ENCODE assay signal across 14 mouse cellular contexts in the genomic region with DNA sequence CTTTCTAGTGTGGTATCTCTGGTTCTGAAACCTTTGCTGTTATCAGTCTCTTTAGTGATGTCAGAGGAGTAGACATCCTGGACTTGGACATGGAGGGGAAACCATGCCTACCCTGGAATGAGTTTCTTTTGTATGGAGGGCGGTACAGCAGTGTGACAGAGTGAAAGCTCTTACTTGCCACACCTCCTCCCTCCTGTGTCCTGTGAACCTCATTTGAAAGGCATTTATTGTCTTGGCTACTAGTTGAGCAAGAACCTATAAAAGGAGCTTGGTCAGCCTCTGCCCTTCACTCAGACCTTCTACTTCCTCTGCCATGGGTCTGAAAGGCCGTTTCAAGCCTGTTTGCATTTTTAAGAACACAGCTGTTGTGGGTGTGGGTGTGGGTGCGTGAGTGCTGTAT.
DNase-seq lines count a peak whose midpoint lies in the region; ATAC-seq and TF ChIP-seq lines count a peak whose summit lies in the region.
"Had no signal": no experiment of that assay in that cellular context is flagged by ENCODE, and none has a peak within 500 bp of the region (broad histone marks: within the 10 kb centered on the region; RNA-seq: fewer than 3 reads in every experiment).

No protein-coding gene starts in this region.

- no peak for DNase-seq in heart, postnatal 4 days
- DNase-seq in liver, postnatal 0 days = no peak
- no peak for DNase-seq in layer of hippocampus, adult 9-10 months (ENCODE audit: low spot score)
- DNase-seq in layer of hippocampus, adult 8-10 months (ENCODE audit: low spot score in 2 of 2) = no peak
- DNase-seq in right cerebral cortex, postnatal 10 days (ENCODE audit: low spot score in 2 of 2) = no peak
- DNase-seq: cerebellum, adult 9-10 months; kidney, postnatal 4 days; lung, adult 18-20 months; right cerebral cortex, adult 18-20 months had no signal

- H3K36me3 ChIP-seq in heart, embryonic 15.5 days = 0 out of 2 replicates have a peak, but pooled peaks cover 3% of the 10 kb centered on the region
- no peaks in the 10 kb centered on the region for H3K36me3 ChIP-seq in ES-Bruce4 (ENCODE audit: control insufficient read depth, insufficient read depth, low read length, poor library complexity, severe bottlenecking)
- no peaks in the 10 kb centered on the region for H3K36me3 ChIP-seq in liver, postnatal 0 days (replicated peaks; ENCODE audit: insufficient read depth, low read length)

- H3K9ac ChIP-seq in heart, embryonic 15.5 days = no peak overlapping the region
- H3K9ac ChIP-seq in ES-Bruce4 (ENCODE audit: low read depth, poor library complexity, severe bottlenecking) = no peak overlapping the region
- 0 out of 2 replicates have a peak overlapping the region, but pooled peaks have one; percentile 12 for H3K9ac ChIP-seq in liver, postnatal 0 days (replicated peaks)

- TF ChIP-seq CTCF in ES-Bruce4 (IDR thresholded peaks at IDR 0.05; ENCODE audit: low read depth, low read length) = no peak
- TF ChIP-seq CTCF in embryonic fibroblast, embryonic 13.5 days (IDR thresholded peaks at IDR 0.05; ENCODE audit: borderline replicate concordance, insufficient read depth, low read length) = no peak
- TF ChIP-seq CTCF in liver, postnatal 0 days (IDR thresholded peaks at IDR 0.05; ENCODE audit: low read depth) = no peak

- peaks cover 25% of the 10 kb centered on the region for H3K4me1 ChIP-seq in heart, embryonic 15.5 days (replicated peaks)
- H3K4me1 ChIP-seq in ES-Bruce4 (ENCODE audit: control insufficient read depth, insufficient read depth, low read length) = peaks cover 2% of the 10 kb centered on the region
- H3K4me1 ChIP-seq in embryonic fibroblast, embryonic 13.5 days (ENCODE audit: control insufficient read depth, insufficient read depth, low read length) = peaks cover 12% of the 10 kb centered on the region; the same call in 1 of the 2 replicates
- H3K4me1 ChIP-seq in liver, postnatal 0 days (ENCODE audit: insufficient read depth) = peaks cover 51% of the 10 kb centered on the region

- H3K27ac ChIP-seq in heart, embryonic 15.5 days = peak overlapping the region; percentile 12; the same call in 1 of the 2 replicates
- 0 out of 2 replicates have a peak overlapping the region, but pooled peaks have one; percentile 25 for H3K27ac ChIP-seq in ES-Bruce4 (ENCODE audit: insufficient read depth, low read length)
- peak overlapping the region; percentile 22; the same call in 1 of the 2 replicates for H3K27ac ChIP-seq in embryonic fibroblast, embryonic 13.5 days (ENCODE audit: insufficient read depth, low read length)
- peak overlapping the region; percentile 53 for H3K27ac ChIP-seq in liver, postnatal 0 days (ENCODE audit: low read depth)
- H3K27ac ChIP-seq: hindbrain, embryonic 10.5 days had no signal

- no peaks in the 10 kb centered on the region for H3K9me3 ChIP-seq in heart, embryonic 15.5 days (replicated peaks)
- H3K9me3 ChIP-seq in ES-Bruce4 (replicated peaks; ENCODE audit: control insufficient read depth, insufficient read depth, low read length, poor library complexity, severe bottlenecking) = no peaks in the 10 kb centered on the region
- no peaks in the 10 kb centered on the region for H3K9me3 ChIP-seq in liver, postnatal 0 days (ENCODE audit: low read length)
- H3K9me3 ChIP-seq: hindbrain, embryonic 10.5 days had no signal

- 64% methylated on average over 3 of the region's 3 CpGs for WGBS in heart, embryonic 15.5 days
- WGBS in liver, postnatal 0 days (ENCODE audit: insufficient replicate concordance) = 54% methylated on average over 3 of the region's 3 CpGs

- H3K27me3 ChIP-seq in heart, embryonic 15.5 days = no peaks in the 10 kb centered on the region
- no peaks in the 10 kb centered on the region for H3K27me3 ChIP-seq in ES-Bruce4 (ENCODE audit: control insufficient read depth, insufficient read depth, low read length, poor library complexity, severe bottlenecking)
- H3K27me3 ChIP-seq in liver, postnatal 0 days (ENCODE audit: insufficient read depth, low read length) = no peaks in the 10 kb centered on the region

- H3K4me3 ChIP-seq in heart, embryonic 15.5 days = no peak overlapping the region
- no peak overlapping the region for H3K4me3 ChIP-seq in ES-Bruce4 (ENCODE audit: low read depth, low read length)
- H3K4me3 ChIP-seq in embryonic fibroblast, embryonic 13.5 days (ENCODE audit: insufficient read depth, low read length) = no peak overlapping the region
- no peak overlapping the region for H3K4me3 ChIP-seq in liver, postnatal 0 days (ENCODE audit: low read depth, low read length)
- H3K4me3 ChIP-seq: hindbrain, embryonic 10.5 days; myocyte had no signal

- H3K4me2 ChIP-seq in heart, embryonic 15.5 days = no peak overlapping the region
- peak overlapping the region; percentile 49 for H3K4me2 ChIP-seq in liver, postnatal 0 days (ENCODE audit: low read depth, low read length)

- TF ChIP-seq POLR2A in ES-Bruce4 (IDR thresholded peaks at IDR 0.05; ENCODE audit: insufficient read depth, low read length) = no peak
- no peak for TF ChIP-seq POLR2A in embryonic fibroblast, embryonic 13.5 days (IDR thresholded peaks at IDR 0.05; ENCODE audit: low read depth, low read length)

- no peak for ATAC-seq in heart, embryonic 15.5 days (replicated peaks; ENCODE audit: insufficient number of reproducible peaks, insufficient read depth, low FRiP score, low read depth)
- no peak for ATAC-seq in liver, postnatal 0 days

- TF ChIP-seq EP300 in ES-Bruce4 (IDR thresholded peaks at IDR 0.05; ENCODE audit: insufficient read depth, low read depth, low read length) = no peak
- no peak for TF ChIP-seq EP300 in liver, postnatal 0 days (IDR thresholded peaks at IDR 0.05; ENCODE audit: low read depth)
